Mouse (Mus musculus): ENCODE data around the gene Gm16253. TPM values are rescaled to one million over a fixed set of nuclear protein-coding genes. Genes with fewer than 3 reads are reported as not detected.

The Gm16253 gene
- total RNA-seq (2012; rRNA removed) = not detected in 2 replicates
- polyA plus RNA-seq (2012; ENCODE audit: insufficient read depth in 1 of 2, insufficient read length in 2 of 2, low read depth in 1 of 2, low replicate concordance in 2 of 2, missing spikeins in 1 of 2) = 1 to 10 TPM in 1 of 2 experiments, not detected in 1; 1.4 TPM

DNA sequence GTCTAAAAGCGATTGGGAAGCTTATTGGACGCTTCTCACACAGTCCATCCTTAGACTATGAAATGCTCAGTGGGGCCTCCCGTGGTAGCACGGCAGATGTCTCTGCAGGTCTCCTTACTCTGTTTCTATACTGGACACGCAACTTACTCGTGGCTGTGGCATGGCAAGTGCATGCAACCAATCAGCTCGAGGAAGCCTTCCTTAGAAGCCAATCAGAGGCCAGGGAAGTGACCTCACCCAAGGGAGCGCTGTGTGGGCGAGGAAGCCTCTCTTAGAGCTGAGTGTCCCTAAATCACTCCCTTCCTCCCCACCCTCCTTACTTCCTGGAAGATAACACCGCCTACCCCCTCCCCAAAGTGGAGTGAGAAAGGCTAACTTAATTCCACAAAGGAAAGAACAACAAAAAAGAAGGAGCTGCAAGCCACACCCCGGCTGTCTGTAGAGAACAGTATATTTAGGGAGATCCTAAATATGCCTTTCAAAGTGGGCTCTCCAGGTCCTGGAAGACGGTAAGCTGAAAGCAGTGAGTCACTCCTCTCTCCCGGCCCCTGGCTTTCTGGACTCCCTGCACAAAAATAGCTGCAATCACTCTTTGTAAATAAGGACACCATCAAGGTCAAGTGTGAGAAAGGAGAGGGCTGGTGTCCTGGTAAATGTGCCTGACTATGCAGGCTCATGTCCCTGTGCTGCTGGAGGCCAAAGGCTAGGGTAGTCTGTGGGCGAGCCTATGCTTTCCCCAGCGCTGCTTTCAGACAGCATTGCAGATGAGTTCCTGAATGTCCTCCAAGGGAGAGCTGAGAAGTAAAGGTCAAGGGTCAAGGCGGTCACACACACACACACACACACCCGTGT is at the start of gene Gm16253:
Gm16253 (plus strand) TSS at position 295 of the 852 bp plus-strand sequence.
- no peaks in the 10 kb centered on the region for H3K9me3 ChIP-seq (replicated peaks; ENCODE audit: insufficient read depth, low read length)
- H3K4me3 ChIP-seq (ENCODE audit: control insufficient read depth in 1 of 2, insufficient read depth in 1 of 2, low read depth in 2 of 2, low read length in 2 of 2) = peak within 1 kb of the TSS; percentile 57 to 66
- DNase-seq (ENCODE audit: low read depth, low spot score) = peak; percentile 100
- peaks cover 6 to 39% of the 10 kb centered on the region in 2 experiments for H3K4me1 ChIP-seq (ENCODE audit: control insufficient read depth in 1 of 2, insufficient read depth in 2 of 2, low read length in 2 of 2)
- peak within 1 kb of the TSS; percentile 77 for H3K9ac ChIP-seq (ENCODE audit: control insufficient read depth, low read depth, low read length, poor library complexity, severe bottlenecking)
- TF ChIP-seq CHD1 (IDR thresholded peaks at IDR 0.05; ENCODE audit: low read depth, low read length) (peak; percentile 83; the same call in 1 of the 2 replicates), UBTF (IDR thresholded peaks at IDR 0.05; ENCODE audit: borderline replicate concordance, insufficient read depth, low read depth, low read length) (no peak), ELF1 (IDR thresholded peaks at IDR 0.05; ENCODE audit: low read depth, low read length) (peak; percentile 84), POLR2A (IDR thresholded peaks at IDR 0.05; ENCODE audit: control insufficient read depth in 1 of 2, insufficient read depth in 1 of 2, low read depth in 1 of 2, low read length in 2 of 2, poor library complexity in 1 of 2) (peak in 1 of 2 experiments; percentile 88; a peak in 2 of 4 replicates), SMC3 (IDR thresholded peaks at IDR 0.05; ENCODE audit: low read depth, low read length) (peak; percentile 34), MXI1 (IDR thresholded peaks at IDR 0.05; ENCODE audit: low read depth, low read length) (peak; percentile 99), MEF2A (IDR thresholded peaks at IDR 0.05; ENCODE audit: extremely low read depth, insufficient replicate concordance, low read depth, low read length, poor library complexity, severe bottlenecking) (peak; percentile 5; the same call in 1 of the 2 replicates), KAT2A (conservative IDR thresholded peaks at IDR 0.05; ENCODE audit: low read depth, low read length) (no peak; the same call in 1 of the 2 replicates), RAD21 (IDR thresholded peaks at IDR 0.05; ENCODE audit: low read depth, low read length) (no peak), ZMIZ1 (IDR thresholded peaks at IDR 0.05; ENCODE audit: low read depth, low read length) (peak; percentile 78), RCOR1 (IDR thresholded peaks at IDR 0.05; ENCODE audit: low read depth, low read length) (peak; percentile 85), GATA1 (IDR thresholded peaks at IDR 0.05; ENCODE audit: low read depth, low read length) (peak; percentile 72), CTCF (IDR thresholded peaks at IDR 0.05 in 2 of 3, conservative IDR thresholded peaks at IDR 0.05 in 1 of 3; ENCODE audit: control insufficient read depth in 1 of 3, insufficient read depth in 1 of 3, low read depth in 2 of 3, low read length in 3 of 3, poor library complexity in 1 of 3, severe bottlenecking in 1 of 3) (peak in 2 of 3 experiments; percentile 2 to 27; a peak in 1 of 6 replicates), POLR2AphosphoS2 (IDR thresholded peaks at IDR 0.05; ENCODE audit: low read length) (peak; percentile 90; the same call in 1 of the 2 replicates), NELFE (IDR thresholded peaks at IDR 0.05; ENCODE audit: low read depth, low read length) (peak; percentile 71), POLR2AphosphoS5 (IDR thresholded peaks at IDR 0.05; ENCODE audit: borderline replicate concordance, low read depth, low read length) (peak; percentile 87; the same call in 1 of the 2 replicates), USF1 (IDR thresholded peaks at IDR 0.05; ENCODE audit: low read depth, low read length) (no peak), TBP (IDR thresholded peaks at IDR 0.05; ENCODE audit: low read depth, low read length) (peak; percentile 84), JUND (IDR thresholded peaks at IDR 0.05; ENCODE audit: low read depth, low read length) (peak; percentile 85), MYB (IDR thresholded peaks at IDR 0.05; ENCODE audit: low read depth, low read length) (no peak), EP300 (IDR thresholded peaks at IDR 0.05; ENCODE audit: low read depth in 1 of 2, low read length in 2 of 2) (peak; percentile 59 to 72), USF2 (IDR thresholded peaks at IDR 0.05; ENCODE audit: borderline replicate concordance in 1 of 2, insufficient read depth in 1 of 2, low read depth in 1 of 2, low read length in 2 of 2) (no peak), ZNF384 (IDR thresholded peaks at IDR 0.05; ENCODE audit: low read depth, low read length) (no peak), SIN3A (IDR thresholded peaks at IDR 0.05; ENCODE audit: low read length) (peak; percentile 93), MAZ (IDR thresholded peaks at IDR 0.05; ENCODE audit: low read depth, low read length) (peak; percentile 95), HCFC1 (IDR thresholded peaks at IDR 0.05; ENCODE audit: low read depth, low read length) (peak; percentile 65), ZC3H11A (IDR thresholded peaks at IDR 0.05; ENCODE audit: low read depth, low read length) (peak; percentile 16; the same call in 1 of the 2 replicates), MAX (IDR thresholded peaks at IDR 0.05; ENCODE audit: low read length) (peak; percentile 99), ETS1 (IDR thresholded peaks at IDR 0.05; ENCODE audit: low read depth, low read length) (peak; percentile 94), CHD2 (IDR thresholded peaks at IDR 0.05; ENCODE audit: low read length) (peak; percentile 73; the same call in 1 of the 2 replicates), ZKSCAN1 (IDR thresholded peaks at IDR 0.05; ENCODE audit: low read depth, low read length) (no peak), MYC (IDR thresholded peaks at IDR 0.05; ENCODE audit: low read depth, low read length) (peak; percentile 56; the same call in 1 of the 2 replicates)
- H3K27me3 ChIP-seq (ENCODE audit: control insufficient read depth in 1 of 2, insufficient read depth in 2 of 2, low read length in 2 of 2) = no peaks in the 10 kb centered on the region
- peaks cover 3% of the 10 kb centered on the region; the same call in 1 of the 2 replicates for H3K79me2 ChIP-seq (ENCODE audit: control insufficient read depth, insufficient read depth, low read length, poor library complexity)
- H3K27ac ChIP-seq (ENCODE audit: control insufficient read depth, low read depth, low read length) = peak within 1 kb of the TSS; percentile 85
- H3K36me3 ChIP-seq (ENCODE audit: control insufficient read depth in 1 of 2, insufficient read depth in 2 of 2, low read length in 2 of 2) = peaks cover 0 to 27% of the 10 kb centered on the region in 2 experiments; a peak in 2 of 4 replicates

All from MEL (cell line).